Mouse (Mus musculus) adrenal gland (tissue): Measurements from ENCODE around the gene Hbb-bs.
"Not testable (repeated sequence)": the region's sequence is repeated elsewhere in the genome, so short reads cannot be mapped to it uniquely, and the experiment has no call there.

Experiments used
- intact Hi-C: fragments of 180-260 bp; cut with DNase I; formaldehyde crosslinking; loops from one replicate; pipeline ENCODE4 v1.15.1; 2025

Hbb-bs gene

DNA sequence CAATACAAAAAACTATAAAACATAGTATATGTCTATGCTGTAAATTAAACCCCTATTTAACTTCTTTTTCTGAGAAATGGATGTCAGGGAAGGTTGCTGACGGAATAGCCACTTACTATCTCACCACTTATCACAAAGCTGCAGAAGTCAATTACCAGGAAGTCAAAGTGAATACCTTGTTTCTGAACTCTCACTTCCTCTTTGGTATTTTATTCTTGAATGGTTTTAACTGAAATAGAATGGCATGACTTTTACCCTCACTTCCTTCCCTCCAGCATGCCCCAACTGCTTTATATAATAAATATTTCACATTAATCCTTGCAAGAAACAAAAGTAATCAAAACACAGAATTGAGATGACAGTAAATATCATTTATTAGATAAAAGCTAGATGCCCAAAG lies 15.7 kb downstream of the Hbb-bs start:
- intact Hi-C loops, result no loop called here

DNA sequence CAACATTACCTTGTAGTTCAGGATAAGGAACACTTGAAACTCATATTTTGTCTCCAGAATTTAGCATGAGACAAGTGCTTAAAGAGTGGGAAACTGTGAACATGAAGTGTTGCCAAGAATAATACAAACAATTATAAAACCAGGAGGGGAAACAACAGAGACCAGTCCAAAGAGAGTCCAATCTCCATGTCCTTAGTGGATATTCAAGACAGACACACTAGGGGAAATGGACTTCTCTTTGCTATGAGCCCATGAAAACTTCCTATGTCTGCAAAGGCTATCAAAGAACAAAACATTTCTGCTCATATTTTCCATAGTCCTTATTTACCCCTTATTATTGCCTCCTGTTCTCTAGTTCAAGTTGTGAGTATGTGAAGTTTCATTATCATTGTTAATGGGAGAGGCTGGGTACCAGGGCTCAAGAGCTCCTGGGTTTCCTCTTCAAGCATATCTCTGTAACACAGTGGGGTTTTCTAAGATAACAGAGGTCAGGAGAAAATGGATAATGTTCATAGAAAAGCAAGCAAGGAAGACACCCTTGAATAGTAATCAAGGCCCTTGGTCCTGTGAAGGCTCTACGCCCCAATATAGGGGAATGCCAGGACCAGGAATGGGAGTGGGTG lies 16.6 kb downstream of the Hbb-bs start:
- intact Hi-C loops, result no loop called here

DNA sequence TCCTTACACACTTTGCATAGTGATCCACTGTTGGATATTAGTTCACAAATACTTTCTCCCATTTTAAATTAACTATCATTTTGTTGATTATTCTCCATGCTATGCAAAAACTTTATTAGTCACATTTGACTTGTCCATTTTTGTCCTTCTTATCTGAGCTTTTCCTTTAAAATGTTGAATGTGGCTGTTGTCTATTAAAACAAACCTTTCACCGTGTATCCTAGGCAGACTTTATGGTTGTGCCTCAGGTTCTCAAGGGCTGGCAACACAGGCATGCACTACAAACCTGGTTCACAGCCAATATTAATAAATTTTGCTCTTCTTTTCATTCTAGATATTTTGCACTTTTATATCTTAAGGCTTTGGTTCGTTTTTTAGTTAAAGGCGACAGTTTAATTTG lies 17.1 kb downstream of the Hbb-bs start:
- intact Hi-C loops, result no loop called here

DNA sequence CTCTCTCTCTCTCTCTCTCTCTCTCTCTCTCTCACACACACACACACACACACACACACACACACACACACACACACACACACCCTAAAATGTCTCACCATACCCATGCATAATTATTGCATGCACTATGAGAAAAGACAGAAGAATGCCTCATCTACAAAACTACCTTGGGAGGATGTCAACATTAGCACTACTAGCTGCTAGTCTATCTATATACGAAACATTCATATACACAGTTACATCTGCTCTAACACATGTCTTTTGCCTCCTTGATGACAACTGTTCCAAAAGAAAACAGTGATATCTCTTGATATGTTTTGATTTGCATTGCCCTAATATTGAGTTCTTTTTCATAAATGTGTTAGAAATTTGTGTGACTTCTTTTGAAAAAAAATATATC lies 17.6 kb downstream of the Hbb-bs start:
- intact Hi-C loops, result no loop called here

DNA sequence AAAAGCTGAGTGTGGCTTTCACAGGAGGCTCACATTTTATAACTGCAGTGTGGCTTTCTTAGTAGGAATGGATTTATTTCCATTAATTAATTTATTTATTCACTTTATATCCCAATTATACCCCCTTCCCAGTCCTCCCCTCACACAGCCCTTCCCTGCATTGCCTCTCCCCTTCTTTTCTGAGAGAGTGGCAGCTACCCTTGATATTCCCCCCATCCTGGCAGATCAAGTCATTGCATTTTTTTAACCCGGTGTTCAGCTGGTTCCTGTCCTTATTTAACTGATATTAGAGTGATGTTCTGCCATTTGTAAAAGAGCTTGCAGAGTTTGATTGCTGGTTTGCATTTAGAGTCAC lies 18.1 kb downstream of the Hbb-bs start:
- intact Hi-C loops, result no loop called here

DNA sequence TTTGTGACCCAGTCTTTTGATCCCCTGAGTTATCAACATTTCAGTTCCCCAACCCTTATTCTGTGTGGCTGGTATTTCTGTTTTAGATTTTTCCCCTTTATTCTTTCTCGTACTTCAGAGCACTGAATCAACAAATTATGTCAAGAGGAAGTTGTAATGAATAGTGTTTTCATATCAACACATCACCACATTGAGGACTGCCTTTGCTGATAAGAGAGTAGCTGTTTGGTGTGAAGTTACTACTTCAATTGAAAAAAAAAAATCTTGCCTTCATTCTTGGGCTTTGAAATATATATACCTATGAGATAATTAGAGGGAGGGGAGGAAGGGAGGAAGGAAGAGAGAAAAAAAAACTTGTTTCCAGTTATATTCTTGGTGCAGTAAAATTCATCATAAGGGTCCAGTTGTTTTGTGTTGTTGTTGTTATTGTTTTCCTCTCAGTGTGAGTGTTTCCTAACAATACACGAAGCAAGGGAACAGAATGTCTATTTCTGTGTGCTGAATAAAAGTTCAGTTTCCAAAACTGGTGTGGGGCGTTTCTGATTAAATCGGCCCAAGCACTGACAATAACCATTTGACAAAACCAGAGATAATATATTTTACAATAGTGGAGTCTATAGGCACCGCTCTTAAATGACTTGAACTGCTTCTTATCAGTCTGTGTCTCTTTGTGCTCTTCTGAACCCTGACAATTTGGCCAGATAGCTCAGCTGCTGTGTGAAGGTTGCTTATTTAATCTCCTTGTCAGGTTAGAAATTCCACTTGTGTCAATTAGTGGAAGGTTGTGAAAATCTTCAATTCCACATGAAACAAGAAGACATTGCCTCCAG lies 18.7 kb downstream of the Hbb-bs start:
- intact Hi-C loops, result no loop called here

DNA sequence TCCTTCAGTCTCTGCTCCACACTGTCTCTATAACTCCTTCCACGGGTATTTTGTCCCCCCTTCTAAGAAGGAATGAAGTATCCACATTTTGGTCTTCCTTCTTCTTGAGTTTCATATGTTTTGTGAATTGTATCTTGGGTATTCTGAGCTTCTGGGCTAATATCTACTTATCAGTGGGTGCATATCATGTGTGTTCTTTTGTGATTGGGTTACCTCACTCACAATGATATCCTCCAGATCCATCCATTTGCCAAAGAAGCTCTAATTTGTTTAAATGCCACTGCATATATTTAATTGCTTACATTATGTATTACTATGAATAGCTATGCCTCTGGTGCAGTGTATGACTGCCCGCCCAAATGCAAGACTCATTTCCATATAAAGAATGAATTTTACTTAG lies 19.8 kb downstream of the Hbb-bs start:
- intact Hi-C loops, result not testable (repeated sequence)

DNA sequence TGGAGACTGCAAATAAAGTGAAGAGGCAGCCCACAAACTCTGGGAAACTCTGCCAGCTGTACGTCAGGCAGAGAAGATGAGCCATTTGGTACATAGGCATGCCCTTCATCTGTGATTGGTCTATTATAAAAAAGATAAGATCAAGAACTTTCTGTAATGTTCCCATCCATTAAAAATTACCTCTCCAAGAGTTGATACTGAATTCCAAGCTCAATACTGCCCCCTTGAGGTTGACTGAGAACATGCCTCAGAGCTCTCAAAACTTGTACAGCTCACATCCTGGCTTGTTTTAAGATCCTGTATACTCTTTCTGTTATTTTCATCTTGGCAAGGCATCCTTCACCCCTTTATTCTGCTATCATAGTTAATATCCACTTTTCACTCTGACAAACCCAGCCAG lies 21.0 kb downstream of the Hbb-bs start:
- intact Hi-C loops, result no loop called here

DNA sequence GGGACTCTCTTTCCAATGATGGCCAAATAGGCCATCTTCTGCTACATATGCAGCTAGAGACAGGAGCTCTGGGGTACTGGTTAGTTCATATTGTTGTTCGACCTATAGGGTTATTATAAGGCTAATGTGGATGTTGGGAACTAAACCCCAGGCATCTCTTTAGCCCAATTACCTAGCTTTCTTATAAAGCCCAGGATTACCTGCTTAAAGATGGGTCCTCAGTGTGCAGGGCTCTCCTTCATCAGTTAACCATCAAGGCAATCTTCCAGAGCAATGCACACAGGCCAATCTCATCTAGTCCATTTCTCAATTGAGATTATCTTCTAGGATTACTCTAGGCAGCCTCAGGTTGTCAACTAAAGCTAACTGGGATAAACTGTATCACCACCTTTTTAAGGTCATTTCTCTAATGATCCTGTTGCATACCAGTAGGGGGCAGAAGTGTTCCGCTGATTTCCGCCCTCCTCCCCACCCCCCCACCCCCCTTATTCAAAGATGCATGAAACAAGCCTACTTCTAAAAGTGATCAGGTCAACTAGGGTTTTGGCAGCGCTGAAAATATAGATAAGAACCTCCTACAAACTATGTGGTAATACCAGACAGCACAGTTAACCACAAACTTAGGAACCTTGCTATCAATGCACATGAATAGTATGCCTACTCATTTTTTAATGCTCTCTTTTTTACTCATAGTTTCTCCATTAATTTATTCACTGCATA lies 35.1 kb downstream of the Hbb-bs start:
- intact Hi-C loops, result loop anchor here (5.0 kb wide), 1 partner anchor 149 kb away; the partner anchor contains the start of gene Olfr633

DNA sequence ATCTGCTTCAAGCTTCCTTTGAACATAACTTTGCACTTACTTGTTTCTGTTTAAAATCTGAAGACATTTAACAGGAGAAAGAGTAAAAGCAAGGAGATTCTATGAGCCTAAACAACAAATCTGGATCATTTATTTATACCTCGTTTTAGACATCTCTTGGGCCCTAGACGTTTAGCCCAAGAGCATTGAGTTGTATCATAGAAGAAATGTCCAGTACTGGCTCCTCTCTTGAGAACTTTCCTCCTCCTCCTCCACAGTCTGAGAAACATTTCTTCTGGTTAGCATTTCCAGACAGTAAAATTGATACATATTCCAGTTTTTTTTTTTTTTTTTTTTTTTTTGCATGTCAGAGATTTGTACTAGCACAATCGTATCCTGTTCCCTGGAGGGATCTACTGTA lies 36.2 kb downstream of the Hbb-bs start, which contains the start of gene Olfr67:
TSS of gene Olfr67 (minus strand) at position 101 of the 400 bp plus-strand sequence.
- intact Hi-C loops, result loop anchor here (5.0 kb wide), 1 partner anchor 151 kb away; the partner anchor contains the start of gene Olfr633

DNA sequence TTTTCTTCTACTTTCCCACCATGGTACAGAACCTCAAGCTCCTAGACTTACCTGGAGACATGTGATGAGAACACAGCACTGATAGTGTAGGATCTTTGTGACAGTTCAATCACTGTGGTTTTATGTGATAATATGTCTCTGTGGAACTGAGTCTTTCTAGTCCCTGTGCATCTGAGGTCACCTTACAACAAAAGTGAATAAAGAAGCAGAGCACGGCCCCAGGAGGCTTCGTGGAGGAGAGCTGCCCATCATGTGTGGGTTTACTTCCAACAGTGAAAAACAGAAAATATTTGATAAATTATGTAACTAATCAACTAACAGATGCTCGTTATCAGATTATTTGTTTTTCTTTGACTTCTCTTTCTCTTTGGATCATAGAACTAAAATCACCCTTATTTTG lies 48.3 kb downstream of the Hbb-bs start, which contains the start of gene Olfr68:
TSS of gene Olfr68 (minus strand) at position 101 of the 400 bp plus-strand sequence.
- intact Hi-C loops, result no loop called here

DNA sequence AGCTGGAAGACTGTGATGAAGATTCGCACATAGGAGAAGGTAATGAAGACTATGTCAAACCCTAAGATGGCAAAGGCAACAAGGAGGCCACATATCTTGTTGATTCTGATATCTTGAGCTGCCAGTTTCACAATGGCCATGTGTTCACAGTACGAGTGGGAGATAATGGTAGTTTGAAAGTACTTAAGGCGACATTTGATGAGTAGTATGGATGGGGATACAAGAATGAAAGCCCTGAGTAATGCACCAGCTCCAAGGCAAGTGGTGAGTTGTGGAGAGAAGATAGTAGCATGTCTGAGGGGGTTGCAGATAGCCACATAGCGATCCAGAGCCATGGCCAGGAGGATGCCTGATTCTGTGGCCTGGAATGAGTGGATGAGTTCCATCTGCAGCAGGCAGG lies 50.2 kb downstream of the Hbb-bs start:
- intact Hi-C loops, result not testable (repeated sequence)
